Mouse (Mus musculus) hematopoietic stem cell, adult 5-6 weeks (primary cell): ENCODE measurements around the gene Kctd19. TPM values are rescaled to one million over a fixed set of nuclear protein-coding genes. Genes with fewer than 3 reads are reported as not detected.
A peak's percentile ranks its signal among the peaks of the same experiment; 100 is the strongest.

Experiments
- ATAC-seq, 2 experiments: fragments of 125-278 bp in 1 of 2; replicated peaks in 1 of 2; 2 replicates each; pipeline ENCODE4 v1.8.0; 2016 to 2017; ENCODE audit warnings: inconsistent platforms in 2 of 2, mild to moderate bottlenecking in 2 of 2, moderate number of reproducible peaks in 2 of 2, low read depth in 1 of 2, moderate TSS enrichment in 1 of 2; ENCODE audit not compliant: low FRiP score in 2 of 2, poor library complexity in 2 of 2, severe bottlenecking in 2 of 2, insufficient read depth in 1 of 2, low TSS enrichment in 1 of 2
- total RNA-seq: library from RNA; stranded (forward); fragments of 172-1452, 232-1000 nt; gene quantifications from 2 replicates; pipeline ENCODE4 v1.2.3, GENCODE M21; 2017

Gene Kctd19
- total RNA-seq, 1 experiment from 2014 or later, result not detected

- ATAC-seq, result peak; percentile 83 to 89
Measured at GRCm38 (mm10) chr8:105347428-105348221, 65.7 kb downstream of the Kctd19 start, which contains the start of gene Fhod1. Fhod1 (minus strand) TSS chr8:105347953.

- ATAC-seq, result peak in 1 of 2 experiments; percentile 4; a peak in 1 of 4 replicates
Measured at GRCm38 (mm10) chr8:105346611-105347427, 66.5 kb downstream of the Kctd19 start.

GRCm38 (mm10) chr8:105345061-105345975, 68.0 kb downstream of the Kctd19 start:
- ATAC-seq, result no peak

GRCm38 (mm10) chr8:105343791-105344574, 69.3 kb downstream of the Kctd19 start:
- ATAC-seq, result no peak

GRCm38 (mm10) chr8:105342768-105343167, 70.5 kb downstream of the Kctd19 start:
- no peak for ATAC-seq

GRCm38 (mm10) chr8:105341399-105341798, 71.9 kb downstream of the Kctd19 start:
- no peak for ATAC-seq

- no peak; a peak in 1 of 4 replicates for ATAC-seq
Measured at GRCm38 (mm10) chr8:105339886-105340635, 73.2 kb downstream of the Kctd19 start.

- peak; percentile 52 to 54; a peak in 3 of 4 replicates for ATAC-seq
Measured at GRCm38 (mm10) chr8:105338992-105339391, 74.3 kb downstream of the Kctd19 start.

- ATAC-seq, result no peak
Measured at GRCm38 (mm10) chr8:105336373-105337130, 76.8 kb downstream of the Kctd19 start.

Other genes starting within 250 kb of the Kctd19 start
- gene Cbfb, start 242.8 kb downstream of the Kctd19 start, total RNA-seq, result 204 and 237 TPM in 2 replicates
- gene D230025D16Rik, start 188.4 kb downstream of the Kctd19 start, total RNA-seq, result 15.1 and 15.7 TPM in 2 replicates
- gene B3gnt9, start 158.3 kb downstream of the Kctd19 start, total RNA-seq, result 0.50 TPM in 1 of 2 replicates, not detected in the other
- 17.6 and 20.2 TPM in 2 replicates for gene Tradd, start 148.9 kb downstream of the Kctd19 start, total RNA-seq
- 4.1 and 4.9 TPM in 2 replicates for gene Fbxl8, start 148.9 kb downstream of the Kctd19 start, total RNA-seq
- 0.19 TPM in 1 of 2 replicates, not detected in the other for gene Hsf4, start 143.7 kb downstream of the Kctd19 start, total RNA-seq
- gene Nol3, start 137.4 kb downstream of the Kctd19 start, total RNA-seq, result 0.30 and 0.31 TPM in 2 replicates
- 3.4 and 4.5 TPM in 2 replicates for gene 4931428F04Rik, start 123.6 kb downstream of the Kctd19 start, total RNA-seq
- gene Exoc3l, start 117.4 kb downstream of the Kctd19 start, total RNA-seq, result 1.2 and 4.0 TPM in 2 replicates
- 34.3 and 55.3 TPM in 2 replicates for gene E2f4, start 115.8 kb downstream of the Kctd19 start, total RNA-seq
- 3.5 and 4.6 TPM in 2 replicates for gene Elmo3, start 107.9 kb downstream of the Kctd19 start, total RNA-seq
- 0.65 and 2.6 TPM in 2 replicates for gene Lrrc29, start 87.2 kb downstream of the Kctd19 start, total RNA-seq
- gene Tmem208, start 87.1 kb downstream of the Kctd19 start, total RNA-seq, result 28.1 and 63.6 TPM in 2 replicates
- 5.1 and 6.4 TPM in 2 replicates for gene Fhod1, start 65.5 kb downstream of the Kctd19 start, total RNA-seq
- gene Slc9a5, start 64.7 kb downstream of the Kctd19 start, total RNA-seq, result 0.35 and 1.4 TPM in 2 replicates
- 0.31 TPM in 1 of 2 replicates, not detected in the other for gene Plekhg4, start 40.2 kb downstream of the Kctd19 start, total RNA-seq
- gene Lrrc36, start 69 bp upstream of the Kctd19 start, total RNA-seq, result 0.20 and 2.1 TPM in 2 replicates
- 3.2 TPM in 1 of 2 replicates, not detected in the other for gene Tppp3, start 58.0 kb upstream of the Kctd19 start, total RNA-seq
- gene Zdhhc1, start 83.4 kb upstream of the Kctd19 start, total RNA-seq, result 7.3 and 11.2 TPM in 2 replicates
- gene Hsd11b2, start 105.3 kb upstream of the Kctd19 start, total RNA-seq, result not detected in 2 replicates
- 37.7 and 39.7 TPM in 2 replicates for gene Atp6v0d1, start 152.5 kb upstream of the Kctd19 start, total RNA-seq
- gene Ripor1, start 191.8 kb upstream of the Kctd19 start, total RNA-seq, result 11.7 and 18.1 TPM in 2 replicates
- gene Ctcf, start 223.1 kb upstream of the Kctd19 start, total RNA-seq, result 116 and 202 TPM in 2 replicates
- gene Agrp, start 223.9 kb upstream of the Kctd19 start, total RNA-seq, result not detected in 2 replicates